Mouse (Mus musculus) CD8-positive naive resting alpha-beta T cell, adult 2 months (primary cell): Measurements from ENCODE around the gene Kif16b.
"Not testable (repeated sequence)": the region's sequence is repeated elsewhere in the genome, so short reads cannot be mapped to it uniquely, and the experiment has no call there.

Experiments used
- DNase-seq, 2 experiments: peaks; one replicate each; pipeline ENCODE4 v3.0.0; 2022; ENCODE audit warnings: low read depth in 2 of 2, low spot score in 2 of 2

Kif16b gene

GRCm38 (mm10) chr2:142599235-142599634 lies 302.1 kb downstream of the Kif16b start:
- no peak for DNase-seq

- DNase-seq: no peak
These were observed 304.9 kb downstream of the Kif16b start for GRCm38 (mm10) chr2:142596176-142597170.

- DNase-seq: no peak
These were observed 310.4 kb downstream of the Kif16b start for GRCm38 (mm10) chr2:142590938-142591337.

- no peak for DNase-seq
These were observed 311.0 kb downstream of the Kif16b start for GRCm38 (mm10) chr2:142590284-142590724.

- DNase-seq: no peak
These were observed 311.7 kb downstream of the Kif16b start for GRCm38 (mm10) chr2:142589403-142590283.

GRCm38 (mm10) chr2:142585845-142586244 lies 315.5 kb downstream of the Kif16b start:
- no peak for DNase-seq

GRCm38 (mm10) chr2:142584851-142585737 lies 316.2 kb downstream of the Kif16b start:
- no peak for DNase-seq

- no peak for DNase-seq
These were observed 320.9 kb downstream of the Kif16b start for GRCm38 (mm10) chr2:142580449-142580848.

- DNase-seq: not testable (repeated sequence)
These were observed 323.9 kb downstream of the Kif16b start for GRCm38 (mm10) chr2:142577414-142577813.

GRCm38 (mm10) chr2:142569771-142570170 lies 331.6 kb downstream of the Kif16b start:
- no peak for DNase-seq
